Mouse (Mus musculus): ENCODE data around the gene Olfr573-ps1.

Olfr573-ps1 gene

DNA sequence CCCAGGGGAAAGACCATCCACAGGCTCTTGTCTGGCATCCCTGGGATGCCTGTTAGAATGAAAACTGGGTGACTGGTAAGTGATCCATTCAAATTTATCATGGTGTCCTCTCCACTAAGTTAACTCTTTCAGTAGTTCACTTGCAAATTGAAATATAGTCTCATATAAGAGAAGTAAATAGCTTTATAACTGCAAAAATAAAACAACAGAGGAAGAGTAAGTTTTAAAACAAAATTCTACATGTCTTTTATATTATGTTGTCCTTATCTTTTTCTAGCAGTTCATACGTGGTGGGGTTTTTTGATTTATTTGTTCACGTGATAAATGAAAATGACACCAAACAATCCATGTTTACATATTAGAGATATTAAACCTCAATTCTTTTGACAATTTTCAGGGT is at the start of gene Olfr573-ps1:
TSS of gene Olfr573-ps1 (minus strand) at position 101 of the 400 bp plus-strand sequence.
- DNase-seq (ENCODE audit: low spot score in 2 of 2): no peak

- DNase-seq (ENCODE audit: low spot score in 2 of 2): no peak
Measured at GRCm38 (mm10) chr7:102989224-102989623, 46.8 kb upstream of the Olfr573-ps1 start, which contains the start of gene Olfr578. TSS of gene Olfr578 (minus strand) at chr7:102989324.

GRCm38 (mm10) chr7:102975843-102976242 is 33.5 kb upstream of the Olfr573-ps1 start, which contains the start of gene Olfr577:
TSS of gene Olfr577 (minus strand) at chr7:102975943.
- DNase-seq (ENCODE audit: low spot score in 2 of 2): no peak

DNA sequence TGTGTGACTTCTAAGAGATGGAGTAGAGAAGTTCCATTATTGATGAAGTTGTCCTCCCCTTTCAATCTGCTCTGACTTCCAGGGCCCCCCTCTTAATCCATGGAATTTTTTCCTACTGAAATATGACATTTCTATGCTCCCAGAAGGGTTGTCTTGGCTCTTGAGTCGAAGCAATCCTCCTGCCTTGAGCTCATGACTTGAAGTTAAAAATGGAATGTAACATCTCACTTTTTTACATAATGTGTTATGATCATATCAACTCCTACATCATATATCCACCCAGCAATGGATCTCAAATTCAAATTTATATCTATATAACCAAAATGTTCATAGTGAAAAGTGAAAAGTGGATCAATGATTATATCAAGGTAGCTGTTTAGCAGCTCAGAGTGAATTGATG is 32.0 kb upstream of the Olfr573-ps1 start:
- DNase-seq (ENCODE audit: low spot score in 2 of 2): no peak

DNA sequence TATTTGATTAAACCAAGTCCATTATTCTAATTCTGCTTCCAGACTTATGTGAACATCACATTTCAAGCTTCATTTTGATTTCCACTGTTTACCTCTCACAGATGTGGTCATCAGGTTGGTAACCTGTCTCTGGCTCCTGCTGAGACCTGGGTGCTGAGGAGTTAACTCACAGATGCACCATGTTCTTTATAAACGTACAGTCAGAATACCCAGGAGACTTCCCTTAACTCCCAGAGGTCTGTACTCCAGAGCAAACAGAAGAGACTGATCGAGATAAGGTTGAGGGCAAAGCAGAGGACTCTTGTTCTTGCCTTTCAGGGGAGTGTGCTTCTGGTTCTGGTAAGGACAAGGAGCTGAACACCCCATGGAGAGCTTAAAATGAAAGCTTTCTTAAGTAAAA is 20.0 kb upstream of the Olfr573-ps1 start, which contains the start of gene Olfr576:
TSS of gene Olfr576 (plus strand) at position 301 of the 400 bp plus-strand sequence.
- no peak for DNase-seq (ENCODE audit: low spot score in 2 of 2)

DNA sequence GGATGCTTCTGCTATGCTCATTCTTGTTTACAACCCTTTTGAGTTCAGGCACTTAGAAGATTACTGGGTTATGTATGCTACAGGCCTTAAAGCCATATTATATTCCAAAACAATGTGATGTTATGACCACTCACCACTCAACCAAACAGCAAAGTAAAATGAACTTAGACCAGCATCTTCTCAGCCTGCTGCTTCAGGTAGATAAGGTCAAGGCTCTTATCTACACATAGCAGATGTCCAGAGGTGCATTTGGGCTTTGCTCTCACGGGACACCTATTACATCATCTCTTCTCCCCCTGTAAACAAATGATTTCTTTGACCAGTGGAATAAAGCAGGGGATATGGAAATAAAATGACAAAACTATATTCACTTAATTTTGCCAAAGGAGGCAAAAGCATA is 16.2 kb upstream of the Olfr573-ps1 start, which contains the start of gene Olfr575:
TSS of gene Olfr575 (minus strand) at position 183 of the 400 bp plus-strand sequence.
- no peak for DNase-seq (ENCODE audit: low spot score in 2 of 2)

DNA sequence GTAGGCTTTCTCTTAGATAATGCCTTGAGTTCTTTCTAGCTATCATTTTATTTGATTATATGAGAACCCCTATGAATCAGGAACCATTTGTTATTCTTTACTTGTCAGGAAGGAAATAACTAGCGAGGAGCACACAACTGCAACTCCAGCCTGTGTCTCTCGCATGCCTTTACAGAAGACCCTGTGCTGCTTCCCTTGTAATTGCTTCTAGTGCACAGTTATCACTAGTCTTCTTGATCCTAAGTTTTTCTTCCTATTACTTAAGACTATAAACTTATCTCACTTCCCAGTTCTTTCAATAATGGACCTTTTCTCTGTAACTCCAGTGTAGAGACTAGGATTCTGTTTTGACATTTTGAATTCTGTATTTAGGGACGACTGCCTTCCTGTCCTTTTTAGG is 15.8 kb upstream of the Olfr573-ps1 start:
- no peak for DNase-seq (ENCODE audit: low spot score in 2 of 2)

- DNase-seq (ENCODE audit: low spot score in 2 of 2): no peak
Measured at GRCm38 (mm10) chr7:102950732-102951131, 8.4 kb upstream of the Olfr573-ps1 start.

DNA sequence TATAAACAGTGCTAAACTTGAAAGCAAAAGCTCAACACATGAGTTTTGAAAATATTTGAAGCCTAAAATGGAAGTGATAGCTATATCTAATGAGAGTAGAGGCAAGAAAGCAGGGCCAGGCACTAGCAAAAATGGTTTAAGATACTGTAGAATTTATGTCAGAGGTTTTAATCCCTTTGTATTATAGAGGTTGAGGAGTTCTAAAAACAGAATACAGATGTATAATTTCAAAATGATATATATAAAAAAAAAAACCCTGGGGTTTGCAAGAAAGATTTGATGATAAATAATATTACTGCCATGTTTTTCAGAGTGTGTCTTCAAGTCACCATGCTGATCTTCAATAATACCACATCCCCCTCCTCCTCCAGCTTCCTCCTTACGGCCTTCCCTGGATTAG is 5.8 kb upstream of the Olfr573-ps1 start, which contains the start of gene Olfr574:
TSS of gene Olfr574 (plus strand) at position 301 of the 400 bp plus-strand sequence.
- no peak for DNase-seq (ENCODE audit: low spot score in 2 of 2)

- no peak for DNase-seq (ENCODE audit: low spot score in 2 of 2)
Measured at GRCm38 (mm10) chr7:102943417-102943816, 1.0 kb upstream of the Olfr573-ps1 start.

GRCm38 (mm10) chr7:102927105-102927504 is 15.3 kb downstream of the Olfr573-ps1 start:
- no peak for DNase-seq (ENCODE audit: low spot score in 2 of 2)

- DNase-seq (ENCODE audit: low spot score in 2 of 2): no peak
Measured at GRCm38 (mm10) chr7:102924109-102924508, 18.3 kb downstream of the Olfr573-ps1 start, which contains the start of gene Olfr572. TSS of gene Olfr572 (plus strand) at chr7:102924409.

GRCm38 (mm10) chr7:102919632-102920031 is 22.7 kb downstream of the Olfr573-ps1 start:
- DNase-seq (ENCODE audit: low spot score in 2 of 2): no peak

- no peak for DNase-seq (ENCODE audit: low spot score in 2 of 2)
Measured at GRCm38 (mm10) chr7:102917032-102917875, 25.1 kb downstream of the Olfr573-ps1 start, which contains the start of gene Olfr571. TSS of gene Olfr571 (minus strand) at chr7:102917536.

DNA sequence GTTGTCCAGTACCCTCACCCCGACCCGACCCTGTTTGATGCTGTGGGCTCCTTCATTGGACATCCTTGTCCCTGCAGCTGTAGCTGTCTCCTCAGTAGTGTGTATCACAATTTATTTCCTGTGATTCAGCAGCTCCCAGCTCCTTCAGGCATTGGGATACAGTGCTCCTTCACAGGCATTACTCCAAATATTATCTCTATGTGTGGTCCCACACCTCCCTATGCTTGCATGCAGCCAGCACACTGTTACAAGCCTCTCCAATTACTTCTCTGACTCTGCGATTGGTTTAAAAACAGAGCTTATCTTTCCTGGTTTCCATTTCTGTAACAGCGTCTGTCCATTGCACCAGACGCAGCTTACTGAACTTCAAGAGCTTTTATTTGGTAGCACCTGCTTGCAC is 26.0 kb downstream of the Olfr573-ps1 start:
- DNase-seq (ENCODE audit: low spot score in 2 of 2): no peak

- no peak for DNase-seq (ENCODE audit: low spot score in 2 of 2)
Measured at GRCm38 (mm10) chr7:102915261-102915660, 27.1 kb downstream of the Olfr573-ps1 start.

Data from frontal cortex, postnatal 10 days (tissue).